Mouse (Mus musculus): ENCODE measurements around the gene Tceal6. TPM values are rescaled to one million over a fixed set of nuclear protein-coding genes. Genes with fewer than 3 reads are reported as not detected.
"Not testable (repeated sequence)": the region's sequence is repeated elsewhere in the genome, so short reads cannot be mapped to it uniquely, and the experiment has no call there.

Gene Tceal6
- total RNA-seq (2021) = under 1 TPM in 1 of 2 experiments, not detected in 1; 0.64 TPM
- long read RNA-seq, experiment 1 = 0 reads
- long read RNA-seq, experiment 2, partial matches to known transcripts = 0 of 2 reads
- long read RNA-seq, experiment 2, other reads (novel, unspliced or antisense) = 0 of 2 reads

GRCm38 (mm10) chrX:135210436-135211221 lies at the start of gene Tceal6:
Gene Tceal6 (minus strand): TSS chrX:135210687.
- no peak for DNase-seq

GRCm38 (mm10) chrX:135209773-135210435 lies 583 bp downstream of the Tceal6 start:
- not testable (repeated sequence) for DNase-seq

GRCm38 (mm10) chrX:135189924-135190323 lies 20.6 kb downstream of the Tceal6 start:
- not testable (repeated sequence) for DNase-seq

GRCm38 (mm10) chrX:135188661-135189060 lies 21.8 kb downstream of the Tceal6 start:
- not testable (repeated sequence) for DNase-seq

- DNase-seq = not testable (repeated sequence)
Observed at GRCm38 (mm10) chrX:135177532-135177931, 33.0 kb downstream of the Tceal6 start, which contains the start of gene Gm15023. Gene Gm15023 (minus strand): TSS chrX:135177632.

Other genes starting within 250 kb of the Tceal6 start
- gene Nxf2, start 245.9 kb downstream of the Tceal6 start, total RNA-seq (2021) = not detected
- 1 to 10 TPM in 1 of 2 experiments, under 1 TPM in 1; 0.95 to 1.8 TPM for gene Zmat1, start 201.5 kb downstream of the Tceal6 start, total RNA-seq (2021)
- gene Gm15023, start 33.1 kb downstream of the Tceal6 start, total RNA-seq (2021) = not detected
- gene Pramel3, start 91.6 kb upstream of the Tceal6 start, total RNA-seq (2021) = not detected
- gene Gm5128, start 162.6 kb upstream of the Tceal6 start, total RNA-seq (2021) = not detected
- not detected for gene Gm7903, start 223.1 kb upstream of the Tceal6 start, total RNA-seq (2021)